Mouse (Mus musculus) spleen, adult 2 months (tissue): ENCODE measurements at regions not wholly inside any gene's neighbourhood (a gene's known extent, or its start where the extent isn't known, plus 50 kb on each side); places are given as distances from the start of the nearest gene placed in this dataset.
"Not testable (repeated sequence)": the region's sequence is repeated elsewhere in the genome, so short reads cannot be mapped to it uniquely, and the experiment has no call there.

Source experiments
- DNase-seq, 2 experiments: peaks; one replicate each; pipeline versions ENCODE4 v3.0.0 to v3.0.0-alpha.2; 2012 to 2021; ENCODE audit warnings: low spot score in 2 of 2, low read depth in 1 of 2
- H3K27ac ChIP-seq: fragments of 200-500 bp; 2 replicates; pipeline ENCODE4 v1.5.1; 2012; ENCODE audit warnings: low read length, inconsistent platforms; ENCODE audit not compliant: insufficient read depth
- H3K27me3 ChIP-seq: fragments of 200-500 bp; 2 replicates; pipeline ENCODE4 v1.6.1; 2012; ENCODE audit warnings: mild to moderate bottlenecking, moderate library complexity, low read length, inconsistent platforms; ENCODE audit not compliant: control insufficient read depth, insufficient read depth
- H3K36me3 ChIP-seq: fragments of 200-500 bp; 2 replicates; pipeline ENCODE4 v1.6.1; 2012; ENCODE audit warnings: mild to moderate bottlenecking, low read length, inconsistent platforms; ENCODE audit not compliant: control insufficient read depth, insufficient read depth
- H3K4me1 ChIP-seq: fragments of 200-500 bp; 2 replicates; pipeline ENCODE4 v1.6.1; 2011; ENCODE audit warnings: inconsistent platforms; ENCODE audit not compliant: control insufficient read depth, insufficient read depth, insufficient read length
- H3K4me3 ChIP-seq: fragments of 200-500 bp; 2 replicates; pipeline ENCODE4 v1.5.1; 2011; ENCODE audit warnings: mild to moderate bottlenecking, inconsistent platforms; ENCODE audit not compliant: insufficient read depth, insufficient read length; ENCODE audit errors: extremely low read depth
- CTCF ChIP-seq: fragments of 200-500 bp; IDR thresholded peaks from 2 replicates; pipeline ENCODE4 v1.5.1; 2011; ENCODE audit warnings: mild to moderate bottlenecking, inconsistent platforms; ENCODE audit not compliant: insufficient read depth, insufficient read length, insufficient replicate concordance; ENCODE audit errors: extremely low read depth
- POLR2A ChIP-seq: fragments of 200-500 bp; IDR thresholded peaks from 2 replicates; pipeline ENCODE4 v1.6.1; 2011; ENCODE audit warnings: low read depth, low read length, inconsistent platforms
- WGBS: fragments of 180-500 bp; shearing (Covaris S2); methylation state at CpG from one replicate; pipeline ENCODE4 v1.1.7; 2018; 5-methylcytosine and 5-hydroxymethylcytosine counted together

DNA sequence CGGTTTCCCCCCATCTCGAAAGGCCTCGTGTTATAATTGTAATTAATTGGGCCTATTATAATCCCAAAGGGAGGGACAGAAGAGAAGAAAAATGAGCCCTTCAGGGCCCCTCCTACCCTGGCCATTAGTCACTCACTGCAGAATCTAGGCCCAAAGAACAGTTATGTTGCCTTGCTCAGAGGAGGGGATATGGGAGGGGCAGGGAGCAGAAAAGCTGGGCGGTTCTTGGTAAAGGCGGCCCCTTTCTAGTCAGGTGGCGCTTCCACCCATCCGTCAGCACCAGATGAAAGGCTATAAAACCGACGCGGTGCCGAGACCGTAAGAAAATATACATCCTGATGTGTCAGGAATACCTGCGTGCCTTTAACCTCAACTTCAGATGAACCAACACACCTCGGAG is 350.9 kb upstream of the Zfp703 start:
- 69% methylated on average over 14 of the region's 14 CpGs for WGBS
- no peaks in the 10 kb centered on the region for H3K36me3 ChIP-seq

DNA sequence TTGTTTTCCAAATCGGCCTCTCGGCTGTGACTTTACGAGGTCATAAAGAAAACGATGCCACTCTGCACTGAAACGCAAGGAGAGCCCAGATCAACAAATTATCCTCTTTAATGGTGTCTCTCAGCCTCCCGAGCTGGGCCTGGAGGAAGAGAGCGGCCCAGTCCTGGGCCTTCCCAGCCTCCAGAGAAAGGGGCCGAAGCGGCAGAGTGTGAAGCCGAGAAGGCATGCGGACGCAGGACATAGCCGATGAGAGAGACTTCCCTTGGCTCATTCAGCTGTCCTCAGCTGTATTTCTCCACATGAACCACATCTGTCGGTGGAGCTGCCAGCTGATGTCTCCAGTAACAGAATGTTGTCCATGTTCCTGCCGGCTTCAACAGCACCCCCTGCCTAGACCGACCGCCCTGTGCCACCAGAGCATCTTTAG is 350.5 kb upstream of the Zfp703 start:
- no peak for DNase-seq
- Histone ChIP-seq H3K4me1 (peaks cover 7% of the 10 kb centered on the region; the same call in 1 of the 2 replicates), H3K4me3 (no peak overlapping the region), H3K27me3 (no peaks in the 10 kb centered on the region), H3K27ac (no peak overlapping the region), H3K36me3 (no peaks in the 10 kb centered on the region)
- WGBS: 72% methylated on average over 17 of the region's 17 CpGs
- TF ChIP-seq CTCF (no peak), POLR2A (no peak)

More for the DNA sequence above, 350.9 kb upstream of the Zfp703 start:
- TF ChIP-seq POLR2A: no peak
- no peak for TF ChIP-seq CTCF
- no peak overlapping the region for H3K4me3 ChIP-seq
- no peak overlapping the region for H3K27ac ChIP-seq
- H3K27me3 ChIP-seq: no peaks in the 10 kb centered on the region
- peaks cover 7% of the 10 kb centered on the region; the same call in 1 of the 2 replicates for H3K4me1 ChIP-seq
- DNase-seq: no peak

DNA sequence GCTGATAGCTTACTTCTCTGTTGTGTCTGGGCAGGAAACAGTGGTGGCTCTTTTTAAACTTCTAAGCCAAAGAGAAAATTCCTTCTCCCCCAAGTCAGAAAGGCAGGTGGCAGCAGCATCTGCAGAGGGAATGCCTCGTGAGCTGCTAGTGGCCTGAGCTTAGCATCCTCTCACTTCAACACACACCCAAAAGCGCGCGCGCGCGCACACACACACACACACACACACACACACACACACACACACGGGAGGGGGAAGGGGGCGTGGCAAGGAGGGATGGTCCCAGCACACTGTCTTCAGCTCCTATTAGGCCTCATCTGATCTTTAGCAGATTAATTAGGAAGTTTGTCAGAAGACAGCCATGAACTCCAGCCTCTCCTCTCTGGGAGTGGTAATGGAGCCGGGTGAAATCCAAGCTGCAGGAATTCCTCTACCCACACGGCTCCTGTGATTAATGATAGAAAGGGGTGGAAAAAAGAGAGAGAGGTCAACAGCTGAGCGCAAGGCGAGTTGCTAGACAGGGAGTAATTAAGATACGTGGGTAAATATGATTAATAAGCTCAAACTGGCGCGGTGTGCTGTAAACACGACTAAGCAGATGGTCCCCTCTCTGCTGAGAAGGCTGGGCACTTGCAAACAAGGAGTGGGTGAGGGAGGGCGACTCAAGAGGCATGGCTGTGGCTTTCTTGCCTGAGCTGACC is 349.8 kb upstream of the Zfp703 start:
- Histone ChIP-seq H3K27ac (no peak overlapping the region), H3K36me3 (no peaks in the 10 kb centered on the region), H3K27me3 (no peaks in the 10 kb centered on the region), H3K4me3 (no peak overlapping the region), H3K4me1 (peaks cover 4% of the 10 kb centered on the region; the same call in 1 of the 2 replicates)
- TF ChIP-seq POLR2A: no peak
- TF ChIP-seq CTCF: no peak
- WGBS: 80% methylated on average over 18 of the region's 18 CpGs
- DNase-seq: no peak

DNA sequence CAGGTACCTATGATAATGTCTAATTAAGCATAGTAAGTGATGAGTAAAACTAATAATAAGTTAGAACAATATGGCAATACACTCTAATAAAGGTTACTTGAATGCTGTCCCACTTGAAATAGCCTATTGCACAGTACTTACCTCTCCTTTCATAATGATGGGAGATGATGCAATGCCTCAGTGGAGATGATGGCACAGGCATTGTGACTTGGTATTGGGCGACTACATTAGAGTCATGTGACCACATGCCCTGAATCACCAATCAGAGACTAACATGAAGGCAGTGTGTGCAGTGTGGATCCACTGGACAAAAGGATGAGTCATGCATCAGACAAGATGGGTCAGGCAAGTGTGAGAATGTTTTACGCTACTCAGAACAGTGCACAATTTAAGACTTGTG is 346.6 kb upstream of the Zfp703 start:
- 89% methylated on average over 2 of the region's 2 CpGs for WGBS
- no peak for DNase-seq
- Histone ChIP-seq H3K36me3 (no peaks in the 10 kb centered on the region), H3K4me3 (no peak overlapping the region), H3K27me3 (no peaks in the 10 kb centered on the region), H3K27ac (no peak overlapping the region), H3K4me1 (no peaks in the 10 kb centered on the region)
- TF ChIP-seq POLR2A (no peak), CTCF (no peak)

DNA sequence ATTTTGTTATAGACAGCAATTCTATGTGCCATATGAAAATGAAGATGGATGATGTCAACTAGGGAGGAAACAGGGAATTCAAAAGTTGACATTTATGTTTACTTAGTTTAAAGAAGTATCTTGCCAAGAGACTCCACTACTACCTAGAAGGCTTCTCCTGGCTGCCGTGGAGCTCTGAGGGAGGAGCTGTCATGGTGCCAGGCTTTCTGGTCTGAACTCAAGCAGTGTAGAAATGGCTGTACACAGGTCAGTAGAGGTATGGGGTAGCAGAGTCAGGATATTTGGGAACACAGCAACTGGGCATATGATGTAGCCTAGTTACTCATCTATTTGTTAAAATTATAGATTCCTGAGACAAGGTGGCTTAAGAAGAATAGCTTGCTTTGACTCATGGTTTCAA is 341.4 kb upstream of the Zfp703 start:
- H3K36me3 ChIP-seq: no peaks in the 10 kb centered on the region
- no peak overlapping the region for H3K27ac ChIP-seq
- 78% methylated on average over 1 of the region's 1 CpGs for WGBS
- DNase-seq: no peak
- no peaks in the 10 kb centered on the region for H3K27me3 ChIP-seq
- H3K4me1 ChIP-seq: no peaks in the 10 kb centered on the region
- no peak overlapping the region for H3K4me3 ChIP-seq
- TF ChIP-seq POLR2A (no peak), CTCF (no peak)

DNA sequence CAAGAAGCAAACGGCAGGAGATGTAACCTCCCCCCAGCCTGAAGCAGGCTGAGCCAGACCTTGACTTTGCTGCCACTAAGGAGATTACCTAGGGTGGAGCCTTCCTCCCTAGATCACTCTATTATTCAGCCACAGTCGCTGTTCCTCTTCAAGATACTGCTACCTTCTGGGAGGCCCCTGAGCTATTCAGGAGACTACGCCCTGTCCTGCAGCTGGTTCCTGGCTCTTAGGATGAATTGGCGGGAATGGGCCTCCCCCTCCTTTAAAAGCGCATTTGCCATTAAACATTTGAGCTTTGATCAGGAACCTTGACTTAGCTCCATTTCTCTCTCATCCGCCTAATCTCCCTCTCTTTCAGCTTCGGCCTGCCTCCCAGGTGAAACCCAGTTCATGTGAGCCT is 331.8 kb upstream of the Zfp703 start:
- DNase-seq, H3K27ac ChIP-seq, H3K27me3 ChIP-seq, H3K4me3 ChIP-seq, H3K36me3 ChIP-seq, H3K4me1 ChIP-seq: not testable (repeated sequence)
- WGBS: 90% methylated on average over 7 of the region's 7 CpGs

DNA sequence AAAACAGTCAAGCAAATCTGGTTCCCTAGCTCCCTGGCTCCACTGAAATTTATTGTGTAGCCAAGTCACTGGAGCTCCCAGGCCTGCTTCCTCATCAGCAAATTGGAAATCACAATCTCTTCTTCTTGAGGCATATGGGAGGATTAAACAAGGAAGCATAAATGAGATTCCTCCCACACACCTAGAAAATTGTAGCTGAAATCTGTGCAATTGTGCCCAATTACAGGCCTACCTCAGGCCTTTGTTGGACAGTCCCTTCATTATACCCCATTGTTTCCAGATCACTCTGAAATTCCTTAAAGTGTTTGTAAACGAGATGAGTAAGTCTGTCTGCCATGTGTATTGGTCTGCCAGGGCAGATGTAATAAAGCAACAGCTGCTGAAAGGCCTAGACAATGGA is 326.8 kb upstream of the Zfp703 start:
- H3K36me3 ChIP-seq: no peaks in the 10 kb centered on the region
- 48% methylated on average over 1 of the region's 1 CpGs for WGBS
- H3K4me1 ChIP-seq: no peaks in the 10 kb centered on the region
- DNase-seq: no peak
- H3K27me3 ChIP-seq: no peaks in the 10 kb centered on the region
- no peak for TF ChIP-seq POLR2A
- TF ChIP-seq CTCF: no peak
- no peak overlapping the region for H3K4me3 ChIP-seq
- no peak overlapping the region for H3K27ac ChIP-seq
